Comparison of ENCODE assay signal across 8 mouse cellular contexts in the genomic region with DNA sequence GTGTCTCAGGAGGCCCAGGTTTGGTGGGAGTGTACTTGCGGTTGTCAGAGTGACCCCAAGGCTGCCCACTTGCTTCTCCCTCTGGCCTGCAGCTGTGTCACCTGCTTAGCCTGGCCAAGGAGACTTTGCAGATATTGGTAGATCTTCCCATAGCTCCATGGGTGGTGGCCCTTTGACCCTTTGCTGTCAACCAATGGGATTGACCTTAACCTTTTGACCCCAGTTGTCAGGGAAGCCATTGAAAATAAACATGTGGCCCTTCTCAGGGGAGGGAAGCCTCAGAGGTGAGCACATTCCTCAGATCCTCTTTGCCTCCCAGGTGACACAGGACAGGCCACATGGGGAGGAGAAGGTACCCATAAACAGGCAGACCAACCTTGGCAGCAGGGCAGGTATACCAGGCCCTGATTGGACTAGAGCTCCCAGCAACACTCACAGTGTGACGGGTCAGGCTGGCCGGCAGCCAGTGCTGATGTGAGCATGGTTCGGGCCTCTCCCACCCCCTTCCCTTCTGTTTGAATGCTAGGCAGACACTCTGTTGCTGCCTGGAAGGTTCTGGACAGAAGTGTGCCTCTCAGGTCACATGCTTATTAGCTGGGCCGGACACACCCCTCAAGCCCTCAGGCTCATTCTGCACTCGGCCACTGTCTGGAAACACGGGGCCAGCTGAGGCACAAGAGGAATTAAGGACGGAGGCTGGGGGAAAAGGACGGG. TPM values are rescaled to one million over a fixed set of nuclear protein-coding genes. Genes with fewer than 3 reads are reported as not detected.
DNase-seq lines count a peak whose midpoint lies in the region; ATAC-seq and TF ChIP-seq lines count a peak whose summit lies in the region.

No protein-coding gene starts in this region.

- no peak overlapping the region for H3K4me2 ChIP-seq in heart, embryonic 11.5 days
- no peak overlapping the region for H3K4me2 ChIP-seq in kidney, postnatal 0 days (ENCODE audit: low read length)

- WGBS in heart, embryonic 11.5 days (ENCODE audit: insufficient replicate concordance) = 50% methylated on average over 9 of the region's 9 CpGs
- WGBS in kidney, postnatal 0 days = 40% methylated on average over 9 of the region's 9 CpGs

- no peak overlapping the region for H3K27ac ChIP-seq in heart, embryonic 11.5 days (ENCODE audit: low read depth, low read length)
- no peak overlapping the region for H3K27ac ChIP-seq in kidney, postnatal 0 days

- peak; percentile 4; the same call in 1 of the 2 replicates for ATAC-seq in heart, embryonic 11.5 days (replicated peaks; ENCODE audit: insufficient number of reproducible peaks, low FRiP score, low TSS enrichment)
- ATAC-seq in kidney, postnatal 0 days (replicated peaks; ENCODE audit: low FRiP score, low read depth) = peak; percentile 29

- H3K36me3 ChIP-seq in heart, embryonic 11.5 days (ENCODE audit: control insufficient read depth, insufficient read depth, low read length) = no peaks in the 10 kb centered on the region
- no peaks in the 10 kb centered on the region for H3K36me3 ChIP-seq in kidney, postnatal 0 days (ENCODE audit: insufficient read depth, low read length)

- TF ChIP-seq CTCF in kidney, postnatal 0 days (IDR thresholded peaks at IDR 0.05; ENCODE audit: low read depth) = no peak

- no peak overlapping the region for H3K4me3 ChIP-seq in heart, embryonic 11.5 days (ENCODE audit: low read depth, low read length)
- no peak overlapping the region for H3K4me3 ChIP-seq in kidney, postnatal 0 days (replicated peaks; ENCODE audit: low read depth, low read length)

- no peaks in the 10 kb centered on the region for H3K27me3 ChIP-seq in heart, embryonic 11.5 days (ENCODE audit: control insufficient read depth, insufficient read depth, low read length)
- H3K27me3 ChIP-seq in kidney, postnatal 0 days (ENCODE audit: insufficient read depth, low read length) = no peaks in the 10 kb centered on the region

- H3K9ac ChIP-seq in heart, embryonic 11.5 days (ENCODE audit: low read depth, low read length) = no peak overlapping the region
- no peak overlapping the region for H3K9ac ChIP-seq in kidney, postnatal 0 days (ENCODE audit: low read depth, low read length)

- H3K9me3 ChIP-seq in heart, embryonic 11.5 days (replicated peaks; ENCODE audit: control insufficient read depth, low read length) = no peaks in the 10 kb centered on the region
- H3K9me3 ChIP-seq in kidney, postnatal 0 days (replicated peaks; ENCODE audit: low read length) = no peaks in the 10 kb centered on the region

- DNase-seq in heart, adult 9 months (ENCODE audit: low spot score in 2 of 2) = no peak
- DNase-seq in testis, postnatal 10 days (ENCODE audit: low spot score) = peak; percentile 66
- no peak for DNase-seq in testis, postnatal 14 days (ENCODE audit: low spot score)
- DNase-seq in kidney, postnatal 0 days (ENCODE audit: low spot score) = no peak
- DNase-seq in right cerebral cortex, adult 2 months (ENCODE audit: low spot score in 2 of 2) = no peak
- DNase-seq in layer of hippocampus, adult 18-20 months (ENCODE audit: low spot score in 2 of 2) = no peak
- DNase-seq in layer of hippocampus, postnatal 10 days (ENCODE audit: low spot score in 2 of 2) = no peak

- 0 out of 2 replicates have a peak, but pooled peaks cover 5% of the 10 kb centered on the region for H3K4me1 ChIP-seq in heart, embryonic 11.5 days (ENCODE audit: control insufficient read depth, insufficient read depth, low read length)
- peaks cover 5% of the 10 kb centered on the region; the same call in 1 of the 2 replicates for H3K4me1 ChIP-seq in kidney, postnatal 0 days (replicated peaks; ENCODE audit: insufficient read depth, low read length)

RNA-seq across cellular contexts. Expression of gene Aatk, which starts 17.4 kb away (rescaled TPM):
- 0.24 and 0.35 TPM in 2 replicates for polyA plus RNA-seq in heart, embryonic 11.5 days (2014; fragmentation: Nextera tagmentation; extraction: Ambion mirVana)
- 1.4 TPM in 2 replicates for polyA plus RNA-seq in kidney, postnatal 0 days (2015; fragmentation: Nextera tagmentation; extraction: Ambion mirVana)
- 100 to 1,000 TPM; 205 to 215 TPM for total RNA-seq in layer of hippocampus, adult 18-20 months (2021)
- 100 to 1,000 TPM; 136 to 148 TPM for total RNA-seq in layer of hippocampus, postnatal 10 days (2021)

RNA-seq across cellular contexts. Expression of gene Cep131, which starts 57.0 kb away (rescaled TPM):
- 15.1 and 16.0 TPM in 2 replicates for polyA plus RNA-seq in heart, embryonic 11.5 days (2014; fragmentation: Nextera tagmentation; extraction: Ambion mirVana)
- polyA plus RNA-seq in kidney, postnatal 0 days (2015; fragmentation: Nextera tagmentation; extraction: Ambion mirVana) = 14.3 and 15.5 TPM in 2 replicates
- total RNA-seq in layer of hippocampus, adult 18-20 months (2021) = 10 to 100 TPM; 31.7 to 32.5 TPM
- total RNA-seq in layer of hippocampus, postnatal 10 days (2021) = 10 to 100 TPM; 44.3 to 53.4 TPM
